Mouse (Mus musculus) forebrain, postnatal 0 days (tissue): ENCODE measurements around the gene Vps16. TPM values are rescaled to one million over a fixed set of nuclear protein-coding genes. Genes with fewer than 3 reads are reported as not detected.
A peak's percentile ranks its signal among the peaks of the same experiment; 100 is the strongest.

ENCODE experiments used
- ATAC-seq: fragments of 200-750 bp; cut with Nextera tagmentation; 2 replicates; pipeline ENCODE4 v1.8.0; 2017; ENCODE audit warnings: mild to moderate bottlenecking, moderate library complexity
- DNase-seq: peaks from one replicate; pipeline ENCODE4 v3.0.0-alpha.2; 2015
- H3K27ac ChIP-seq: fragments of 300-500 bp; sonication (generic); 2 replicates; pipeline ENCODE4 v1.5.1; 2014; ENCODE audit warnings: low read depth, mild to moderate bottlenecking, antibody characterized with exemption, low read length, moderate library complexity, mixed read lengths
- H3K27me3 ChIP-seq: fragments of 300-500 bp; sonication (generic); 2 replicates; pipeline ENCODE4 v1.6.1; 2014; ENCODE audit warnings: mild to moderate bottlenecking, low read length, mixed read lengths; ENCODE audit not compliant: insufficient read depth
- H3K36me3 ChIP-seq: fragments of 300-500 bp; sonication (generic); 2 replicates; pipeline ENCODE4 v1.6.1; 2014; ENCODE audit warnings: mild to moderate bottlenecking, moderate library complexity; ENCODE audit not compliant: insufficient read depth
- H3K4me1 ChIP-seq: fragments of 300-500 bp; sonication (generic); 2 replicates; pipeline ENCODE4 v1.6.1; 2014; ENCODE audit warnings: antibody characterized with exemption; ENCODE audit not compliant: insufficient read depth
- H3K4me2 ChIP-seq: fragments of 300-500 bp; sonication (generic); 2 replicates; pipeline ENCODE4 v1.6.1; 2014; ENCODE audit warnings: low read depth, mild to moderate bottlenecking, moderate library complexity
- H3K4me3 ChIP-seq: fragments of 300-500 bp; sonication (generic); 2 replicates; pipeline ENCODE4 v1.5.1; 2014; ENCODE audit warnings: low read depth, low read length, mixed read lengths
- H3K9ac ChIP-seq: fragments of 300-500 bp; sonication (generic); 2 replicates; pipeline ENCODE4 v1.6.1; 2014; ENCODE audit warnings: mild to moderate bottlenecking
- H3K9me3 ChIP-seq: fragments of 300-500 bp; sonication (generic); 2 replicates; pipeline ENCODE4 v1.6.1; 2016; ENCODE audit warnings: low read length
- CTCF ChIP-seq: sonication (generic); IDR thresholded peaks from 2 replicates; pipeline ENCODE4 v1.5.1; 2016; ENCODE audit warnings: antibody characterized with exemption, control low read depth, low read depth
- WGBS: fragments of 180-500 bp; shearing (Covaris S2); extraction: QIAGEN DNeasy Blood & Tissue Kit; methylation state at CpG from one replicate; pipeline ENCODE4 v1.1.7; 2014; 5-methylcytosine and 5-hydroxymethylcytosine counted together
- polyA plus RNA-seq: library from polyadenylated mRNA; unstranded; fragments of >200 nt; fragmentation: Nextera tagmentation; extraction: Ambion mirVana; gene quantifications from 2 replicates; pipeline ENCODE4 v1.2.1, GENCODE M21; 2015
- total RNA-seq: library from RNA; depleted of rRNA; stranded (reverse); fragments of >200 nt; gene quantifications from 2 replicates; pipeline ENCODE4 v1.2.3, GENCODE M21; 2014

Vps16 gene
- total and polyA plus RNA-seq, 2 experiments from 2014 or later = 76.7 to 78.7 TPM

DNA sequence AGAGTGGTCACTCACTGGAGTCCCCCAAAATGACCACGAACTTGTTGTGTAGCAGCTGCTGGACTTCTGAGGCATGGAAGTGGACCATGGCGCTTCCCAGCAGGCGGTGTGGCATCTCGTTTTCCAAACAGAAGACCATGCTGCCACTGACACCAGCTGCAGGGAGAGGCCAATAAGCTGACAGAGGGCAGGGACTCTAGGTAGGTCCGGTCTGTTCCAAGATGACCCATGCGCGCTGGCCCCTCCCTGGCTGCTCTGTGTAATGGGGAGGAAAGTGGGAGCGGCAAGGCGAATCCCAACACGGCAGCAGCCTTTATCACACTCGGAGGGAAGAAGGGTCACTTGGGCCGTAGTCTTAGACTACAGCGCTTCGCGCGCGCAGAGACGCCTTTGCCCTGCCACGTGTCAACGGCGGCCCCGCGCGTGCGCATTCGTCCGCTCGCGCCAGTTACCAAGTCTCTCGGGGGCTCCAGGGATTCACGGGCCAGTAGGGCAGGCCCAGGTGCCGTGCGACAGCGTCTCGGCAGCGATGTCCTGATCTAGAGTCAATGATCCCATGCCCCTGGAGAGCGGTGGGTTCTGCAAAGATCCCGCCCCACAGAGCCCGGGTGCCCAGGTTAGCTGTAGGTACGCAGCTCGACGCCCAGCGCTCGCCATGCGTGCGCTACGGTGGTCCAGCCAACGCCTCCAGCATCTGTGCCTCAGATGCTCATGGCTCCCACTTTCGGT lies 578 bp upstream of the Vps16 start:
- no peak for TF ChIP-seq CTCF
- Histone ChIP-seq H3K4me1 (peaks cover 26% of the 10 kb centered on the region), H3K36me3 (no peaks in the 10 kb centered on the region), H3K9ac (peak overlapping the region; percentile 83), H3K27ac (peak overlapping the region; percentile 96), H3K9me3 (no peaks in the 10 kb centered on the region), H3K4me2 (peak overlapping the region; percentile 96), H3K4me3 (peak overlapping the region; percentile 70), H3K27me3 (no peaks in the 10 kb centered on the region)
- DNase-seq (peak; percentile 90), ATAC-seq (peak; percentile 81)
- 19% methylated on average over 49 of the region's 49 CpGs for WGBS

DNA sequence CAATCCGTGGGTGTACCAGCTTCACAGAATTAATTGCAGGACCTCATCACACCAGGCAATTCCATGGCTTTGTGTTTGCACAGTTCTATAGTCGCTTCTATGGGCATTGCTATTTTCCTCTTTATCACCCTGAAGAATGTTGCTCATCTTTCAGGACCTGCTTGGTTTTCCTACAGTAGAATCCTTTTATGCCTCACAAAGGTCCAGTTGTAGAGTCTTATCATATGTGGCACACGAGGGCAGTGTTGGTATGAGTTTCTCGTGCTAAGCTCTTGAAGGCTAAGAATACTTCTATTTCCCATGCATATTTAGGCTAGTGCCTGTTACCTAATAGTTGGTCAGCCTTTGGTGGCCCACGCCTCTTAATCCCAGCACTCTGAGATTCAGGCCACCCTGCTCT lies 973 bp downstream of the Vps16 start:
- peak overlapping the region; percentile 70 for H3K4me3 ChIP-seq
- ATAC-seq (no peak), DNase-seq (peak; percentile 59)
- peak; percentile 55 for TF ChIP-seq CTCF
- peak overlapping the region; percentile 96 for H3K4me2 ChIP-seq
- peaks cover 26% of the 10 kb centered on the region for H3K4me1 ChIP-seq
- 26% methylated on average over 5 of the region's 5 CpGs for WGBS
- peak overlapping the region; percentile 83 for H3K9ac ChIP-seq
- H3K9me3 ChIP-seq = no peaks in the 10 kb centered on the region
- no peaks in the 10 kb centered on the region for H3K36me3 ChIP-seq
- peak overlapping the region; percentile 96 for H3K27ac ChIP-seq
- H3K27me3 ChIP-seq = no peaks in the 10 kb centered on the region

DNA sequence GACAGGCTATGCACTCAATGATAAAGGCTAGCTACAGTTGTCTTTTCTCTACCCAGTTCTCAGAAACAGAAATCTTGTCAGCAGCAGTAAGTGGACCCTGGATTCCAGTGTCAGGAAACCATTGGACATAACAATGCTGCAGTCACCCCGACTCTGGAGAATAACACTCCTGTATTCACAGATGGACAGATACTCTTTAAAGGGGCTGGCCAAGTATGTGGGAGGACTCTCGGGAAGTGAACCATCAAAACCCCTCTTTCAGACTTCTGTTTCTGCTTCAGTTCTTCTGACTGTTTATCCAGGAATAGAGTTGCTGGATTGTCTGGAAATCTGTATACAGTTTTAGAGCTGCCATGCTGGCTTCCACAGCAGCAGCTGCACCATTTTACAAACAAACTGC lies 5.7 kb downstream of the Vps16 start:
- no peak overlapping the region for H3K27ac ChIP-seq
- TF ChIP-seq CTCF = no peak
- H3K4me2 ChIP-seq = no peak overlapping the region
- H3K27me3 ChIP-seq = no peaks in the 10 kb centered on the region
- DNase-seq = no peak
- 43% methylated on average over 2 of the region's 2 CpGs for WGBS
- ATAC-seq = no peak
- no peak overlapping the region for H3K4me3 ChIP-seq
- H3K4me1 ChIP-seq = 0 out of 2 replicates have a peak, but pooled peaks cover 5% of the 10 kb centered on the region
- H3K9ac ChIP-seq = no peak overlapping the region
- H3K36me3 ChIP-seq = no peaks in the 10 kb centered on the region
- H3K9me3 ChIP-seq = no peaks in the 10 kb centered on the region

DNA sequence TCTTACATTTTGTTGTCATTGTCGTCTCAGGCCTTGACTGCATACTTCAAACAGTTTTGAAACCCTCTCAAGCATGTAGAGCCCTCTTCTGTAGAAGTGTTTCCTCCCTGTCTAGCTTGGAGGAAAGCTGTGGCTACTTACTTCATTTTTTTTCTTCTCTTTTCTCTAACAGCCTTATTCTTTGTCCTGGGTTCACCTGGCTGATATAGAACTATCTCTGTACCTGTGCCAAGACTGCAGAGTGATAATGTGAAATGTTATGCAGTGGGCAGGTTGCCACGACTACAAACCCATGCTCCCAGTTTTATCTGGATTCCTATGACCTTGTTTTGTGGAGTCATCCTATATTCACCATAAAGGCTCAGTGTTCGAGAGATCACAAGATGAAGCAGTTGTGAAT lies 6.3 kb downstream of the Vps16 start:
- no peak overlapping the region for H3K9ac ChIP-seq
- ATAC-seq (no peak), DNase-seq (no peak)
- H3K4me2 ChIP-seq = no peak overlapping the region
- no peak overlapping the region for H3K4me3 ChIP-seq
- no peaks in the 10 kb centered on the region for H3K4me1 ChIP-seq
- WGBS = 81% methylated on average over 3 of the region's 3 CpGs
- TF ChIP-seq CTCF = no peak
- H3K36me3 ChIP-seq = no peaks in the 10 kb centered on the region
- H3K9me3 ChIP-seq = no peaks in the 10 kb centered on the region
- H3K27me3 ChIP-seq = no peaks in the 10 kb centered on the region
- H3K27ac ChIP-seq = no peak overlapping the region

DNA sequence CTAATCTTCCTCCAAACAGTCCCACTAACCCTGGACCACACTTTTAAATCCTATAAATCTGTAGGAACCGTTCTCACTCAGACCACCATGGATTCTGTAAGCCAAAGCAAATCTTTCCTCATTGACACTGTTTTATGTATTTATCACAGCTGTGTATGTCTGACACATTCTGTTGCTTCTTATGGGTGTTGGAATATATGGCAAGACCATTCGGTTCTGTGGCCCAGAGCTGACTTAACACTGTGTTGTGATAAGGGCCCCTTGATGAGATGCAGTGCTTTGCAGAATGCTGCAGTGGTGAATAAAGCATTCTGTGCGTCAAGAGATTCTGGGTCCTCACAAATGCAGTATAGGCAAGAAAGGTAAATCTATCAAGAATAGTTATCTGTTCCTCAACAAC lies 8.0 kb downstream of the Vps16 start:
- no peak overlapping the region for H3K9ac ChIP-seq
- ATAC-seq = peak; percentile 90

DNA sequence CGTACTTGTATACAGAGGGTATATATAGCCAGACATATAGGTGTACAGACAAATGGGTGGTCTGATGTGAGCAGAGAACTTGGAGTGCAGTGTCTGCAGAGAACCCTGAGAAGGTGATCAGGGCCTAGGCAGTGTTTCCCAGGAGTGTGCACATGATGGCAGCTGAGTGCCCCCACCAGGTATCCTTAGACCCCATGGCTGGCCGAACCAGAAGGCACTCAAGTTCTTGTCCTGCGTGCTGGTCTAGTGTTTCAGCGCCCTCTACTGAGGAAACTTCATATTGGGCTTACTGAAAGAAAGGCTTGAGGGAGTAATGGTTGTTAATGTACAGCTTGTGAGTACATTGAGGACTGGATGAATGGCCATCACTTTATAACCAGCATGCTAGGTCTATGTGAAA lies 9.0 kb downstream of the Vps16 start:
- Histone ChIP-seq H3K27ac (no peak overlapping the region), H3K27me3 (no peaks in the 10 kb centered on the region), H3K4me1 (no peaks in the 10 kb centered on the region), H3K4me2 (no peak overlapping the region), H3K9ac (no peak overlapping the region), H3K4me3 (no peak overlapping the region), H3K9me3 (no peaks in the 10 kb centered on the region), H3K36me3 (peaks cover 5% of the 10 kb centered on the region)
- peak; percentile 75 for TF ChIP-seq CTCF
- DNase-seq (peak; percentile 70), ATAC-seq (0 out of 2 replicates have a peak, but pooled peaks have one; percentile 7)
- 20% methylated on average over 4 of the region's 4 CpGs for WGBS

More for the DNA sequence above, 8.0 kb downstream of the Vps16 start:
- no peak overlapping the region for H3K4me2 ChIP-seq
- H3K27ac ChIP-seq = 0 out of 2 replicates have a peak overlapping the region, but pooled peaks have one; percentile 36
- DNase-seq = peak; percentile 46
- WGBS = 72% methylated on average over 3 of the region's 3 CpGs
- no peaks in the 10 kb centered on the region for H3K36me3 ChIP-seq
- no peaks in the 10 kb centered on the region for H3K27me3 ChIP-seq
- no peak overlapping the region for H3K4me3 ChIP-seq
- no peak for TF ChIP-seq CTCF
- H3K4me1 ChIP-seq = no peaks in the 10 kb centered on the region
- no peaks in the 10 kb centered on the region for H3K9me3 ChIP-seq

DNA sequence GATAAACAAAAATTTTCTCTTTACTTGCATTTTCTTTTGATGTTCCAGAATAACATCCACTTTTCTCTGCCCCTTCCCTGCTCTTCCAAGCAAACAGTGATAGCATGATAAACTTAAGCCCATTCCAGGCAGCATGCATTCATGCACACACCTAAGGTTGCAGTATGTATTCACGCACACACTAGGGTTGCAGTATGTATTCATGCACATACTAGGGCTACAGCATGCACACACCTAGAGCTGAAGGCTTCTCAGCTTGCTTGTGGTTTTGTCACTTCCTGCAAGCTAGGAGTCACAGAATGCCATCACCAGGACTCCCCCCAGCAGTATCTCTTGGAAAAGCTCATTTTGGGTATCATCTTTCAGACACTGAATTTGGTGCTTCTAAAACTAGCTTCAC lies 12.6 kb downstream of the Vps16 start:
- TF ChIP-seq CTCF = no peak
- ATAC-seq = no peak
- 98% methylated on average over 1 of the region's 1 CpGs for WGBS

More for the DNA sequence above, 12.6 kb downstream of the Vps16 start:
- H3K27me3 ChIP-seq = no peaks in the 10 kb centered on the region
- no peaks in the 10 kb centered on the region for H3K9me3 ChIP-seq
- H3K4me1 ChIP-seq = no peaks in the 10 kb centered on the region
- no peak for DNase-seq
- no peak overlapping the region for H3K4me3 ChIP-seq
- H3K27ac ChIP-seq = no peak overlapping the region
- H3K9ac ChIP-seq = no peak overlapping the region
- no peak overlapping the region for H3K4me2 ChIP-seq
- H3K36me3 ChIP-seq = peaks cover 41% of the 10 kb centered on the region
